Mouse (Mus musculus): ENCODE data around the gene Cd200r3.

Gene Cd200r3

GRCm38 (mm10) chr16:44943468-44943867, at the start of gene Cd200r3:
Gene Cd200r3 (plus strand): TSS chr16:44943678.
- no peak for ATAC-seq (ENCODE audit: low TSS enrichment)

DNA sequence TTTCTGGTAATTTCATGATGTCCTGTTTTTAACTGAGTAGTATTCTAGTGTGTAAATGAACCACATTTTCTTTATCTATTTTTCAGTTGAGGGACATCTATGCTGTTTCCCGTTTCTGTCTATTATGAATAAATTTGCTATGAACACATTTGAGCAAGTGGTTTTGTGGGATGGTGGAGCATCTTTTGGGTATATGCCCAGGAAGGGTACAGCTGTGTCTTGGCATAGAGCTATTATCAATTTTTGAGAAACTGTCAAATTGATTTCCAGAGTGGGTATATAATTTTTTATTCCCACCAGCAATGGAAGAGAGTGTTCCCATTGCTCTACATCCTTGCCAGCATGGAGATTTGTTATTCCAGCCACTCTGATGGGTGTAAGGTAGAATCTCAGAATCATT, 11.5 kb upstream of the Cd200r3 start:
- no peak for ATAC-seq (ENCODE audit: low TSS enrichment)

- ATAC-seq (ENCODE audit: low TSS enrichment), result peak; percentile 70; the same call in 1 of the 2 replicates
Measured at GRCm38 (mm10) chr16:44951360-44952114, 8.1 kb downstream of the Cd200r3 start.

- ATAC-seq (ENCODE audit: low TSS enrichment), result peak; percentile 62; the same call in 1 of the 2 replicates
Measured at GRCm38 (mm10) chr16:44962296-44962695, 18.8 kb downstream of the Cd200r3 start.

- peak; percentile 34; the same call in 1 of the 2 replicates for ATAC-seq (ENCODE audit: low TSS enrichment)
Measured at GRCm38 (mm10) chr16:44962777-44963176, 19.3 kb downstream of the Cd200r3 start.

- no peak for ATAC-seq (ENCODE audit: low TSS enrichment)
Measured at GRCm38 (mm10) chr16:44964526-44965374, 21.3 kb downstream of the Cd200r3 start.

GRCm38 (mm10) chr16:44965428-44965827, 21.9 kb downstream of the Cd200r3 start:
- no peak for ATAC-seq (ENCODE audit: low TSS enrichment)

DNA sequence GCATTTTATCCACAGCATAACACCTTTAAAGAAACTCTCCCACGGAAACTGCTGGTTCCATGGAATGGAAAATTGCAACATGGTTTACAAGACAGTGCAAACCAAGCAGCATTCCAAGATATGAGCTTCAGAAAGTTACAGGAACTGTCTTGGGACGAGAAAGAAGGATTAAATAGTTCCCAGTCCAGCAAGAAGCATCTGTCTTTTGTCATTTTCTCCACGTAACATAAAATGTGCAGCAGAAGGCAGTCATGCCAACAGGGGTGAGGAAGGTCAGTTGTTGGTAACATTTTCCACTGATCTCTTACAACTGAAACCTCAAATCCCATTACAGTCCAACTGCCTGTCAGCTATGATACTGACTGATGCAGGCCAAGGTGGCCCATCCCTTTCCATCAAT, 22.4 kb downstream of the Cd200r3 start:
- ATAC-seq (ENCODE audit: low TSS enrichment), result no peak

- ATAC-seq (ENCODE audit: low TSS enrichment), result no peak
Measured at GRCm38 (mm10) chr16:44966891-44967290, 23.4 kb downstream of the Cd200r3 start.

GRCm38 (mm10) chr16:44968113-44968512, 24.6 kb downstream of the Cd200r3 start:
- no peak for ATAC-seq (ENCODE audit: low TSS enrichment)

DNA sequence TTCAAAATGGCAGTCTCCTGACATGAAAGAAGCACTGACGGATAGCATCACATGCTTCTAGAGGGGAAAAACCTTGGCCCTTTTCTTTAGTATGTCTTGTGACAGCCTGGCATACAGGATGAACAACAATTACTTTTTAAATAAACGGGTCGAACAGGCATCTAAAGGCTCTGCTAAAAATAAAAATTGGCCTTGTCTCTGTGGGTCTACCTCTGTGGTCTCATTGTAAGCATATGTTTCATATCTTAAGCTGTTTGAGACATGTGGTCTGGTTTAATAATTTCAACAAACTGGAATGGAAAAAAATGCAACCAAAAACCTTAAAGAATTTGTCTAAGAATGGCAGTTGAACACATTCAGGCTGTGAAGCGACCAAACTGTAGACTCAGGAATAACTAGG, 27.4 kb downstream of the Cd200r3 start:
- ATAC-seq (ENCODE audit: low TSS enrichment), result no peak

- ATAC-seq (ENCODE audit: low TSS enrichment), result no peak
Measured at GRCm38 (mm10) chr16:44974042-44974441, 30.6 kb downstream of the Cd200r3 start.

DNA sequence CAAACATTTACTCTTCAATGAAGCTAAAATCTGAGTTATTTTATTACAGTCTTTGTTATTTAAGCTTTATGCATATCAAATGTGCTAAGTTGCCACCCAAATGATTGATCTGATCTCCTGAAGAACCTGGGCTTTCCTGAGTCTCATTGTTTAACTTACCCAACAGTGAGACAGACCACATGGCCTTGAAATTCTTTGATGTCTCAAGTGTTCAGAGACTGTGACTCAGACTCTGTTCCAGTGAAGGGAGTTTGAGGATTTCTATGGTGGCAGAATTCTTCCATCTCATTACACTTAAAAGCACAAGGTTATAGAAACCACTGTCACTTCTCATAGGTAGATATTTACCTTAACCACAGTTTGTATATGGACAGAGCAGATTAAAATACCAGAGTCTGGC, 32.6 kb downstream of the Cd200r3 start:
- ATAC-seq (ENCODE audit: low TSS enrichment), result no peak

DNA sequence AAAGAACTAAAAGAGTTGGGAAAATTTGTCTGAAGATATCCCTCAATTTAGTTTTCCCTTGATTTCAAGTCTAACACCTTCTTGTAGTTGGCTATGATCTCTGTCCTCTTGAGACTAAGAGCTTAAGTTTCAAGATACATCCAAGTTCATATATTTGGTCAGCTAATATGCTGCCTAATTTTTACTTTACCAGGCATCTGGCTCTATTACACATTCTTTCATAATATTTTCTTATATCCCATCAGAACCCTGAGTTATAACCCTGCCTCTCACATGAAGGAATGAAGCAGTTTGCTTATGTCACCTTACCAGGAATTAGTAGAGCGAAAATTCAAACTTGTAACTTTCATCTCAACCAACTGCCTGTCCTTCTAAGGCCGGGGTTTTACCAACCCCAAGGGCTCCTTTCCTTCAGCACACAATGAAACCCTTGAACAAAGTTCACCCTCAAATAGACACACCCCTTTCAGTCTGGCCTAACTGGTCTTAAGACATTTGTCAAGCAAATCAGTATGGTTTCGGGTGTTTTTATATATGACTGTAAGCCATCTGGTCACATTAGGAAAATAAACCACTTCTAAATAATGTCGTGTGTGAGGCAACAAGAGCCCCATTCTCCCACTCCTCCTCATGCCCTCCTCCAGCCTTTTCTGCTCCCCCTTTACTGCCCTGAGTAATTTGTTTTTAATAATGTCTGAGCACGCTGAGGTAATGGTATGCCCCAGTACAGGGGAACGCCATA, 33.6 kb downstream of the Cd200r3 start:
- no peak for ATAC-seq (ENCODE audit: low TSS enrichment)

DNA sequence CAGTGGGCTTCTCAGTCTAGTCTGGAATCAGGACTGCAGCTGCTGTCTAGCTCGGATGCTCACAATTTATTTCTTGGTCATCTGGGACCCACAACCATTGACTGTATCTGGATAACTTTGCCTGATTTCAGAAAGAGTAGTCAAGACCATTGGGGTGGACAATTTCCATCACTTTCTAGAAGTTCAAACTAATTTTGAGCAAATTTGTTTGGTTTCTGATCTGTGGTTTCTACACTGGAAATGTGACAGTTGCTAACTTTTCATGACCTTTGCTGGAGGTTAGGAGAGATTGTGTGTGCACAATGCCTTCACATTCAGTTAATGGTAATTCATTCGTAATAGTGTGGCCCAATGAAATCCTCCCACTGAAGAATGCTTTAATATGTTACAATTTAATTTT, 34.7 kb downstream of the Cd200r3 start:
- ATAC-seq (ENCODE audit: low TSS enrichment), result no peak

DNA sequence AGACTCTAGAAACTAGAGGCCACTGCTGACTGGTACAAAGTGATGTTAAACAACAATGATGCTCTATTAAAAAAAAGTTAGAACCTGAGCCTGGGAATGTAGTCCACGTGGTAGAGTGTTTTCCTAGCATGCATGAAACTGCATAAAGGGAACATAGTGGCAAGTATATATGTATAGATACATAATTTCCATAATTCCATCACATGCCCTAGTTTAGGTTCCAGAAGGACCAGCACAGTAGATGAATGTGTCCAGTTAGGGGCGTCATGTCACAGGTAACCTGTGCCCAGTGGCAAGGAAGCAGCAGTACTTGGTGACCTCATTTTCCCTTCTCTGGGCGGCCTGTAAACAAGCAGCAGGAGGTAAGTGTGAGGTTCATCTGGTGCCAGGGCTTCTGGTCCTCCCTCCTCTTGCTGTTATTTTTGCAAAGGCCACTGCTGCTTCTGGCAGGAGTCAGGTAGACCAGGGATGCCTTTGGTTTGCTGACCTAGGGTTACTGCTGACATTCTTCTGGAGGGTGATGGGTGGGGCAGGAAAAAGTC, 35.9 kb downstream of the Cd200r3 start:
- peak; percentile 72 for ATAC-seq (ENCODE audit: low TSS enrichment)

DNA sequence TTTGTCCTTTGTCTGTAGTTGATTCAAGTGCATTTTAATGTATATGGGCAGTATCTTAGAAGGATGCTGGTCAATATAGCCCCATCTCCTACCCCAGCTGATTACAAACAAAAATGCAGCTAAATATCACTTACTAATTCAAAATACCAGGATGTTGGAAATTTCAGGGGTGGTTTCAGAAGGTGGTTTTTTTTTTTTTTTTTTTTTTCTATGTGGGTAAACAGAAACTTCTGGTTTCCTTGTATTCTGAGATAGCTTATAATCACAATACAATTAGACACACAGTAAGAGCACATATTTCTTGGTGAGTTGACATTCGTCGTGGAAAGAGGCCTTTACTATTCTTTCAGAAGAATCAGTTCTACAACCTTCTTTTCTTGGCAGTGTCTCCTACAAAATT, 39.5 kb downstream of the Cd200r3 start:
- ATAC-seq (ENCODE audit: low TSS enrichment), result no peak

DNA sequence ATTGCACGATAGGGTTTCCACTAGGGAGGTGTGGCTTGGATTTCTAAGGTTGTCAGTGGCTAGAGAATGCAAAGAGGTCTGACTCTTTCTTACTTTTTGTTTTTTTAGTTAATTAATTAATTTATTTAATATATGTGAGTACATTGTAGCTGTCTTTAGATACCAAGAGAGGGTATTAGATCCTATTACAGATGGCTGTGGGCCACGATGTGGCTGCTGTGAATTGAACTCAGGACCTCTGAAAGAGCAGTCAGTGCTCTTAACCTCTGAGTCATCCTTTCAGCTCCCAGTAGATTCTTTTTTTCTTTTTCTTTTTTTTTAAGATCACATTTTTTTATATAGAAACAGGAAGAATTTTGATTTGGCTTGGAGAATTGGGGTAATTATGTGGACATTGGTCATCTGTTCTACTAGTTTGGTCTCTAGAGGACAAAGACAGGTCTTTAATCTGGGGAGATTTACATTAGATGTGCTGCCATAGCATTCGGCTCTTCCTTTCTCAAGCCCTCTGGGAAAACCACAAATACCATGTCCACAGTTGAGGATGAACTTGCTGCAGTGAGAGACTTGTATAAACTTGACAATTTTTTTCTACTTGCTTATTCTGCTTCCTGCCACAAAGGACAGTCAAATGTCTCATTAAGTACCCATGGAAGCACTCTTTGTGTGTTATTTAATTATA, 40.0 kb downstream of the Cd200r3 start:
- no peak for ATAC-seq (ENCODE audit: low TSS enrichment)

- ATAC-seq (ENCODE audit: low TSS enrichment), result no peak
Measured at GRCm38 (mm10) chr16:44984111-44984510, 40.6 kb downstream of the Cd200r3 start.

DNA sequence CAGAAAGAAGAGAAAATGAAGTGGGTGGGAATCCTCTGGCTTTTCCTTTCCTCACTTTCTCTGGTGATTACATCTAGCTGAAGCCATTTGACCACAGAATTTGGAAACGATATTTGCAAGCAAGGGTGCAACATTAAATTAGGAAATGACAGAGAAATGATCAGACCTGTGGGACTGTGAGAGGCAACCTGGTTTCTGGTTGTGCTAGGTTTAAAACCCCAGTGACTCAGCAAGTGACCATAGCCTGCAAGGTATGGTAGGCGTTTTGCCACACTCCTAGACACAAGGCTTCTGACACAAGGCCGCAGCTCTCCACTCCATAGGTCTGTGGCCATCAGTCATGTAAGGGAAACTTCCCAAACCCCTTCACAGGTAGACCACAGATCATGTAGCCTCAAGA, 41.4 kb downstream of the Cd200r3 start:
- ATAC-seq (ENCODE audit: low TSS enrichment), result no peak

- no peak for ATAC-seq (ENCODE audit: low TSS enrichment)
Measured at GRCm38 (mm10) chr16:44986029-44986428, 42.6 kb downstream of the Cd200r3 start.
